Mouse (Mus musculus) monocyte, adult 5-6 weeks (primary cell): ENCODE results near the gene Hist1h2bh. TPM values are rescaled to one million over a fixed set of nuclear protein-coding genes. Genes with fewer than 3 reads are reported as not detected.
A peak's percentile ranks its signal among the peaks of the same experiment; 100 is the strongest.

Experiments
- ATAC-seq: fragments of 153-309, 156-312 bp; replicated peaks from 2 replicates; pipeline ENCODE4 v1.8.0; 2017; ENCODE audit warnings: mild to moderate bottlenecking; ENCODE audit not compliant: low TSS enrichment, insufficient number of reproducible peaks, severe bottlenecking, poor library complexity, low FRiP score
- total RNA-seq: library from RNA; stranded (forward); fragments of 200-1000, 200-491, 200-594 nt; gene quantifications from 3 replicates; pipeline ENCODE4 v1.2.3, GENCODE M21; 2017

Hist1h2bh gene
- total RNA-seq, 1 experiment from 2014 or later, result 2.1 TPM

GRCm38 (mm10) chr13:23535137-23536075, 7.8 kb downstream of the Hist1h2bh start, which contains the start of gene Hist1h3g:
Gene Hist1h3g (plus strand): TSS chr13:23535422.
- peak; percentile 79 for ATAC-seq

DNA sequence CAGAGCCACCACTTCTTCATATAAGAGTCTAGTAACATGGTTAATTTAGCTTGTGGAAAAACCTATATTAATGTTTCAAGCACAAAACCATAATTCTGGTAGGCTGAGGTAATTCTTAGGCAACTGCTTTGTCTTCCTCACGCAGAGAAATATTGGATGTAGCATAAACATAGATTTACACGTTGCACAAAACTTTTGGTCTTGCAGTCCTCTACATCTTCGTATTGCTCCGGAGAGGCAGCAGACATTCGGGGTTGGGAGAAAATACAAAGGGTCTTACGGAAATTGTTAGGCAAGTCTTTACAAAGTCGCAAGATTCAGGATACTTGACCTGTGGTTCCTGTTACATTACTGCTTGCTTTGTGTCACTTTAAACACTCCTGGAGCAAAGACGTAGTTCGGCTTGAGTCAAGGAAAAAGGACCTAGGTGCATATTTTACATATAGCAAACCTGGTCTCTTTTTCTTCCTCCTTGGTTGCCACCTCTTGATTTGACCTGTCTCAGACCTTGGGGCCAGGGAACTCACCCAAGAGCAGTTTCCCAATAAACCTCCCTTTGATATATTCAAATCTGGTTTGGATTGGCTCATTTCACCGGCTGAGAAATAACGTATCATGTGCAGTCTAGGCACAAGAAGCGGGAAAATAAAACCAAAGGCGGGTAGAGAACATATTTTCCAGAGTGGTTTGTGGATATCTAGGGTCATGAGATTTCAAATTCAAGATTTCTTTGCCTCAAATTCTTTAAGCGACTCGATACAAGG, 8.6 kb downstream of the Hist1h2bh start:
- ATAC-seq, result no peak

DNA sequence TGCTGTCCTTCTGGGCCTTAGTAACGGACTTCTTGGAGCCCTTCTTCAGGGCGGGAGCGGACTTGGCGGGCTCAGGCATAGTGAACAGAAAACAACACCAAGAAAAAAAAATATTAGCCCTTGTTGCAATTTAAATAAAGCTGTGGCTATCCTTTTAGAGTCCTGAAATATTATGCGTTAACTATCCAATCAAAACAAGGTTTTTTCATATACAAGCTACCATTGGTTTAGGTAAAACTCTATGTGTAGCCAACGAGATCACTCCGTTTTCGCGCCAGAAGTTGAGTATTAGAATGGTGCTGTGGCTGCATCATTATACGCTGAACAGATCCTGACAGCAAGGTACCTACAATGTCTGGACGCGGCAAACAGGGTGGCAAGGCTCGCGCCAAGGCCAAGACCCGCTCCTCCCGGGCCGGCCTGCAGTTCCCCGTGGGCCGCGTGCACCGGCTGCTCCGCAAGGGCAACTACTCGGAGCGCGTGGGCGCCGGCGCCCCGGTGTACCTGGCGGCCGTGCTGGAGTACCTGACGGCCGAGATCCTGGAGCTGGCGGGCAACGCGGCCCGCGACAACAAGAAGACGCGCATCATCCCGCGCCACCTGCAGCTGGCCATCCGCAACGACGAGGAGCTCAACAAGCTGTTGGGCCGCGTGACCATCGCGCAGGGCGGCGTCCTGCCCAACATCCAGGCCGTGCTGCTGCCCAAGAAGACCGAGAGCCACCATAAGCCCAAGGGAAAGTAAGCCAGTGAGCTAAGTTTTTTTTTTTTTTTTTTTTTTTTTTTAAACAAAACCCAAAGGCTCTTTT, 9.4 kb downstream of the Hist1h2bh start, which contains the start of gene Hist1h2af:
Gene Hist1h2af, plus strand, starts transcription at position 347 of the 808 bp plus-strand sequence.
- peak; percentile 49 for ATAC-seq

DNA sequence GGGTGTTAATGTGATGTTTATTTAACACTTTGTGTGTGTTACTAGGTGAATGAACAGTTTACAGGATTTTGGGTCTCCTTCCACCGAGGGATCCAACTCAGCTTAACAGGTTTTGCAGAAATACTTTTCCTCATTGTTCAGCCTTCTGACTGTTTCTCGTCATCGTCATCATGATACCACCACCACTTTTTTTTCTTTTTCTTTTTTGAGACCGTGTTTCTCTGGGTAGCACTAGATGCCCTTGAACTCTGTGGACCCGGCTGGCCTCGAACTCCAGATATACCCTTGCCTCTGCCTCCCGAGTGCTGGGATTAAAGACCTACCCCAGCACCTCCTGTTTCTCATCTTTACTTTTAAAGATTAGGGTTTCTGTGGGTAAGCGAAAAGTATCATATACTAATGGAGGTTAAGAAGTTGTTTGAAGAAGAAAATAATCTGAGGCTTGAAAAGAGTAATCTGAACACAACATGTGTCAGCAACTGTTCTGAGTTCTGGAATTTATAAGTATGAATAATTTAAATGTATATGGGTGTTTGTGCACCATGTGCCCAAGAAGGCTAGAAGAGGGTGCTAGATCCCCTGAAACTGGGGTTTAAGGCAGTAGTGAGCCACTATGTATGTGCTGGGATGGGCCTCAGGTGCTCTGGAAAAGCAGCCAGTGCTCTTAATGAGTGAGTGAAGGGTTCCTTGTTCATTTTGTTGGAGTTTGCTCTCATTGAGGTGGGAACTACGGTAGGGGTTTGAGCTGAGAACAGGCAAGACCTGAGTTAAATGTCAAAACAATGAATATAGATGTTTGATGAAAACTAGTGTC, 10.7 kb downstream of the Hist1h2bh start:
- no peak for ATAC-seq

GRCm38 (mm10) chr13:23530901-23531875, 12.0 kb downstream of the Hist1h2bh start, which contains the start of gene Hist1h4h:
Gene Hist1h4h (plus strand): TSS chr13:23531050.
- peak; percentile 80 for ATAC-seq

GRCm38 (mm10) chr13:23530181-23530900, 12.9 kb downstream of the Hist1h2bh start:
- no peak for ATAC-seq

GRCm38 (mm10) chr13:23529480-23530165, 13.6 kb downstream of the Hist1h2bh start:
- ATAC-seq, result no peak

- no peak for ATAC-seq
Observed at GRCm38 (mm10) chr13:23529005-23529404, 14.2 kb downstream of the Hist1h2bh start.

GRCm38 (mm10) chr13:23526312-23526711, 16.9 kb downstream of the Hist1h2bh start:
- peak; percentile 48; the same call in 1 of the 2 replicates for ATAC-seq

- ATAC-seq, result no peak
Observed at GRCm38 (mm10) chr13:23525901-23526300, 17.3 kb downstream of the Hist1h2bh start.

GRCm38 (mm10) chr13:23524654-23525053, 18.5 kb downstream of the Hist1h2bh start:
- ATAC-seq, result peak; percentile 51

DNA sequence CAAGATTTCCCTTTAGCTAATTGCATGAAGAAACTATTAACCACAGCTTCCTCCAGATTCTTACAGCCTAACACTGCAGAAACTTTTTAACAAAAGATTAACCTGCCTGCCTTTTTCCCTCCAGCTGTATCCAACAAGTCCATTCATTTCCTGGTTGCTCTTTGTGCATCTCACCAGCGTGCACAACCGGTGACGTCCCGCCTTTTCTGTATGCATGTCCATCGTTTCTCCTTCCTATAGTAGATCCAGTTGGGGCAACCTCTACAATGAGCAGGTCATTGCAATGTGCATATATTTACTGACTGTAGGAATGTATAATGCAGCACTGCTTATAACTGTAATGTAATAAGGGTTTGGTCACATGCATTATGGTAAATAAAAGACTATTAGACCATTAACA, 19.2 kb downstream of the Hist1h2bh start:
- ATAC-seq, result no peak

DNA sequence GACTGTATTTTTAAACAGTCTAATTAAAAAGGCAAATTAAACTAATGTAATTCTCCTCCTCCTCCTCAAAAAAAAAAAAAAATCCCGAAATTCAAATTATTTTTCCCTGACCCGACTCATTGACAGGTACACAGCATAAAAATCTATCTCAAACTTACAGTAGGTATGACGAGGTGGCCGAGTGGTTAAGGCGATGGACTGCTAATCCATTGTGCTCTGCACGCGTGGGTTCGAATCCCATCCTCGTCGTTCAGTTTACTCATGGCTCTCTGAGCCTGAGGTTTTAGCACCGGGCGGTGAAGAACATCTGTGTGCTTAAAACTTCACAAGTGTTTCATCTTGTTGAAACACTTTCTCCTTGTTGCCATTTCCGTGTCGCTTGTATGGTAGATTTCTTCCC, 21.5 kb downstream of the Hist1h2bh start:
- ATAC-seq, result no peak

DNA sequence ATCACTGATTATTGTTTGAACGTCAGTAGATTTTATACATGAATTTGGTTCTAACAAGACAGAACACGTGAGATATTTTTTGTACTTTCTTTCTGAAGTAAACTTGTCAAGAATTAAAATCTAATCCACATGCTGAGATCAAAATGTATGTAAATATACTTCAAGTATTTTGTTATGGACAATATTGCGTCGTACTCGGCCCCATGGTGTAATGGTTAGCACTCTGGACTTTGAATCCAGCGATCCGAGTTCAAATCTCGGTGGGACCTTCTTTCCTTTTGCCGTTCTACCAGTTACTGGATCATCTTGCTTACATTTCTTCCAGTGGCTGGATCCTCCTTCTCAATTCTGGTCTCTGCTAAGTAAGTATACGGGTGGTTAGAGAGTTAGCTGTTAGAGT, 23.8 kb downstream of the Hist1h2bh start:
- no peak for ATAC-seq

DNA sequence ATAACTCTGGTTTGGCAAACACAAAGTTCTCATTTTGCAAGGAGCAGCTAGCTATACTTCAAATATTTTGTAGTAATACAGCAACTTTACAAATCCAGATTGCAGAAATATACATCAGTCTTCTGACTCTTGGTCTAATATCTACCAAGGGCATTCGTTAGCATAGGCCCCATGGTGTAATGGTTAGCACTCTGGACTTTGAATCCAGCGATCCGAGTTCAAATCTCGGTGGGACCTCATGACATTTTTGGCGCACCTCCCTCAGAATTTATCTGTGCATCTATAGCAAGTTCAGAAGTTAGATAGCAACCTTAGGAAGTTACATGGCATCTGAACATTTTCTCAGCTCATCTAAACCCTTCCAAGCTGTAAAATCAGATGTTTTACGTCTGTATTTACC, 24.3 kb downstream of the Hist1h2bh start:
- peak; percentile 34 for ATAC-seq

DNA sequence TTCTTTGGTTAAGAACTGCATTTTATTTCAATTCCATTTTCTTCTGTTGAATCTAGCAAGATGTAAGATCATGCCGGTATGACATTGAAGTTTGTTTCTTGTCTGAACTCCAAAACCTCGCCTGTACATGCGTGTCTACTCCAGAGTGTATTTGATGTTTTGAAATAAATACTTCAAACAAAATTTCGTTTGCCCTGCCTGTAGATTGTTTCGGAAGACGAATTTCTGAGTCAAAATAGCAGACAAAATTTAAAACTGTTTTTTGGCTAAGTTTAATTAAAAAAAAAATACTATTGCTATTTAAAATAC, 24.9 kb downstream of the Hist1h2bh start:
- ATAC-seq, result no peak
